Mouse (Mus musculus) MEL-GATA-1-ER (cell line): Measurements from ENCODE around the gene Cdc42ep4.

Experiments
- DNase-seq: peaks from one replicate; pipeline ENCODE4 v3.0.0-alpha.2; 2012; ENCODE audit warnings: low read depth; ENCODE audit errors: extremely low read depth

The Cdc42ep4 gene

DNA sequence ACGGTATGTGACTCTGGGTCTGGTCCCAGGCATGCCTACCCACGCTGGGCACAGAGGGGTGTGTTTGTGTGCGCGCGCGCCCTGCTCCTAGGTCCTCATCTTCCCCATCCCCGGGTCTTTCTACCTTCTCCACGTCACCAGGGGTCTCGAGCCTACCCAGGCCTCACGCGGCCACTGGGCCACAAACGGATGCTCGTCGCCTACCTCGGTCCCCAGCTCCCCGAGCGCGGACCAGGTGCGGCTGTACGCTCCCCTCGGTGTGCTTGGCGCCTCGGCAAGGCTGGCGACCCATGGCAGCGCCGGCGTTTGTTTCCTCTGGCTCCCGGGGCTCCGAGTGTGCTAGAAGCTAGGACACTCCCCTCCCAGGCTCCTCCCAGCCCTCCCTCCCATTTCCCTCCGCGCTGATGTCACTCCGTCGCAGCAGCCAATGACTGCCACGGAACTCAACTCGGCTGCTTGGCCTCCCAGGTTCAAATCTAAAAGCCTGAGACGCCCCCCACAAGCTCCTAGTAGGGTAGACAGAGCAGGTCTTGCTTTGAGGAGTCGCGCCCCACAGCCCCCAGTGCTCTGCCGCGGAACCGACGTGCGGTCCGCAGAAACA lies at the start of gene Cdc42ep4:
TSS of gene Cdc42ep4 (minus strand) at position 398 of the 601 bp plus-strand sequence.
- peak; percentile 95 for DNase-seq

DNA sequence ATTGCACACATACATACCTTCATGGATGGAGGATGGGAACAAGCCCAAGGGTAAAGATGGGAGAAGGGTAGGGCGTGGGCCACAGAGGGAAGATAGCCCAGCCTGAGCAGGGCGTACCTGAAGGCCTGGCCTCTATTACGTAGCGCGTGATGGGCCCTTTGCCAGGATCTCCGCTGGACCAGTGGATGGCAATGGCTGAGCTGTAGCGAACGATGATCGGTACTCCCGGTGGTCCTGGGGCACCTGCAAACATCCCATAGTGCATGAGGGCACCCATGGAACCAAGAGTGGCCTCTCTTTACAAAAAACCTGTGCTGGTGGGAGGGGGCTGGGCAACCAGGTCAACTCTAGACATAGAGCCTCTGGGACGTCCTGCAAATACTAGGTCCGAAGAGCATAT lies 48.3 kb upstream of the Cdc42ep4 start:
- no peak for DNase-seq

DNA sequence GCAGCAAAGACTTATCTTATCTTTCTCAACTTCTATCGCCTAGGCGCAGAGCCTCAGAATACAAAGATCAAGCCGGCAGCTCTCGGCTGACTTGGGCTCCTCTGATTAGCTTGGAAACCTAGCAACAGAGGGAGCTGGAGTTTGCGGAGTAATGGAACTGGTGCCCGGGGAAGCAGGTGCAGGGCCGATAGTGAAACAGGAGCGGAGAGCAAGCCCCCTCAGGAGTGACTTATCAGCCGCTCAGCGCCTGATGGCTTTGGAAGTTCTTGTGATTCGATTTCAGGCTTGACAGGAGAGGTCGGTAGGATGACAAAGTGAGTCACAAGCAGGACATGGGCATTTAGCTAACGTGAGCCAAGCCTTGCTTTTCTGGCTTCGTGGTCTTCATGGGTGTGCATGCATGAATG lies 47.4 kb upstream of the Cdc42ep4 start:
- peak; percentile 92 for DNase-seq

DNA sequence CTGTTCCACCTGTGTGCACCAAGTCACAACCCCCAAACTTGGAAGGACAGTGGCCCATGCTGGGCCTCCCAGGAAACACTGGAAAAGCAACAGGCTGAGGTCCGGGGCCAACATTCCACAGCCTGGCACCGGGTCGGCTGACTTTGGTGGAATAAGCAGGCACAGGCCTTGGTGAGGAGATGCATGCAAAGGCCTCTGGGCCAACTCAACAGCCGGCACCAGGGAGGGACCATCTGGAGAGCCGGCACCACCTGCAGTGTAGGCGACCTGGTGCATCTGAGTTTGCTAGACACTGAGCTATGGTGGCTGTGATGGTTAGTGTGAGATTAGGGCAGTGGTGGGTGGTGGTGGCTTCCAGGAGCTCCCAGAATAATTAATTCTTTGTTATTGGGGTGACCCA lies 46.3 kb upstream of the Cdc42ep4 start:
- DNase-seq: no peak

DNA sequence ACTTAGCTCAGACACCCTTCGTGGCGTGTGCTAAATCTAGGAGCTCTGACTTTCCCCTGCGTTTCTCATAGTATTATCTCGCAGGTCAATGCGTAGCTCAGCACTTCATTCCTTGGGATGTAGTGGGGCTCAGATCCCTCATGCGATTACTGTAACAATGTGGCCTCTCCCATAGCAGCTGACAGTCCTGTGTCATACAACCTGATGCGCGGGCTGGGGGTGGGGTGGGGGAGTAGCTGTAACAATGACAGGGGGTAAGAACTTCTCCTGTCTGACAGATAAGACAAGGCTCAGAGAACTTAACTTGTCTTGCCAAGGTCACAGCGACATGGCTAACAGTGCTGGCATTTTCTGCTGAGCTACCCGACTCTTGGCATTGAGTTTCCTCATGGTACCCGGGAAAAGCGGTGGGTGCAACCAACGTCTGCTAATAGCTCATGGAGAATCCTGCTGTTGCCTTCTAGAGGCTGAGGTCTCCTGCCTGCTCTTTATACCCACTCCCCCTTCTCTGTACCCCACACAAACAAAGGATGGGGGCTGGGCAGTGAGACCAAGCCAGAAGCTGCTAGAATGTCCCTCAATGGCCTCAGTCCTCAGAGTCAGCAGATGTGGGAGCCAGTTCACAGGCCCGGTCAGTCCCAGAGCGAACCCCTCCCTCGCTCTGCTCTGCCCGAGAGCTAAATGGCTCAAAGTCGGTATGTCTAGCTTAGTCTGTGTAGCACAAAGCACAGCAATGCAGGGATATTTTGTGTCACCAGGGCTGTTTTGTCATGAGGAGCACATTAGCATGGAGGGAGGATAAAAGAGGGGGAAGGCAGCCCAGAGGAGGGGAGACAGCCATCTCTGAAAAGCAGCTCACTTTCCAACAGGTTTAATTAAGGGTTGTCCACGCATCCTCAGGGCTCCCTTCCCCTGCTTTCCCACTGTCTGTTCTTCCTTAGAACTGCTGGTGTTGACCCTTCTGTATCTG lies 45.6 kb upstream of the Cdc42ep4 start:
- DNase-seq: no peak

DNA sequence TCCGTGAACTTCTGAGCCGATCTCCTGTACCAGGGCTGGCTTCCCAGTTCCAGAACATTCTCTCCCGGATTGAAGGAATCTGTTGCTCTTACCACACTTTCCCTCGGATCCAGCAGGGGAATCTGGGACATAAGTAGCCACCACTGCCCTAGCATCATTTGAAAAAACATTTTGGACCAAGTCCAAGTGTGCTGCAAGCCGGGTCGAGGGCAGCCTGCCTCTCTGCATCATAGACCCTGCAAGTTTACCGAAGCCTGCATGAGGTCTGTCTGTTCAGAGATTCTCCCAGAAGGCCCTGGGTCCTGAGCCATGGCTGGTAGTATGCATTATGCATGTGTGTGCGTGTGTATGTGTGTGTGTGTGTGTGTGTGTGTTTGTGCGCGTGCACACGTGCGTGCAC lies 44.2 kb upstream of the Cdc42ep4 start:
- no peak for DNase-seq

DNA sequence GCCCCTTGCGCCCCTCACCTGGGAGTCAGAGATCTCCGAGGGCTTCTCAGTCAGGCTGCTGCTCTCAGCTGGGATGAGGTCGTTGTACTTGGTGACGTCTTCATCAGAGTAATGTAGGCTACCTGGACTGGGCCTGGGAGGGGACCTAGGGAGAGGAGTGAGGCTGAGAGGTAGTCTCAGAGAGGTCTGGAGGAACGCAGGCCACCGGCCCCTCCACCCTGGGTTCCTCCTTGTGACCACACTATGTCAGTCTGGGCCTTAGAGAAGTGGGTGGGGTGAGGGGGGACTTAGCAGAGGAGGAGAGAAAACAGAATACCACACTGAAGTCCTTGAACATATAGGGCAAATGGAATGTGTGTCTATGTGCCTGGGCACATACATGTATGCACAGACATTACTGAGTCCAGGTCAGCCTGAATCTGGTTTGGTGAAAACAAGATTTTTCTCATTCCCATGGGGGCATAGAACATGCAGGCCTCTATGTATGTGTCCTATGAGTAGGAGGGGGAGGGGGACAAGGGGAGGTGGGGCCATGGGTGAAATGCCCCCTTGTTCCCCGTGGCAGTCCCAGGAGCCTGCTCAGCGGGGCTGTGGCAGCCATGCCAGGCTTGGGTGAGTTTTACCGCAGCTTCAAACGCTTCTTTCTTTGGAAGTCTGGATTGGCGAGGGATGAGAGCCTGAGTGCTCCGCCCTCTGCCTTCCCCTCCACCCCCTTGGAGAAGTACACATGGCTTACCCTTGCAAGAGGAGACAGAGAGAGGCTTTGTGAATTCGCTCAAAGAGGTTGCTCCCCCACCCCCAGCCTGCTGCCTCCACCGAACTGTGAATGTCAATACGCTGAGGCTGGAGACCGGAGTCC lies 39.9 kb upstream of the Cdc42ep4 start:
- DNase-seq: no peak

DNA sequence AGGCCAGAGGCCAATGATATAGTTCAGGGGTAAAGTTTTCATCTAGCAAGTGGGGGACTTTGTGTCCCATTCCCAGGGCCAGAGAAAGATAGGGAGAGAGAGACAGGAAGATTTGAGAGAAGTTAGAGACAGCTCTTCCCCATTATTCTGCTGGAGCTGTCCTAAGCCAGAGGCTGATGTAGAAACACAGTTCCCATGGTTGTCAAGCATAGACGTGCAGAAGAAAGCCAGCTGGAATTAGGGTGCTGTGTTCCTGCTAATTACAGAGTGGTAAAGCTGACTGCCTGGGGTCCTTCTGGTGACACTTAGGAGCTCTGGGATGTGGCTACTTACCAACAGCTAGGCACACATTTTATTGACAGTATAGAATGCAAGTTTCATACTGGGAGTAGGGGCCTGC lies 37.4 kb upstream of the Cdc42ep4 start:
- DNase-seq: no peak

DNA sequence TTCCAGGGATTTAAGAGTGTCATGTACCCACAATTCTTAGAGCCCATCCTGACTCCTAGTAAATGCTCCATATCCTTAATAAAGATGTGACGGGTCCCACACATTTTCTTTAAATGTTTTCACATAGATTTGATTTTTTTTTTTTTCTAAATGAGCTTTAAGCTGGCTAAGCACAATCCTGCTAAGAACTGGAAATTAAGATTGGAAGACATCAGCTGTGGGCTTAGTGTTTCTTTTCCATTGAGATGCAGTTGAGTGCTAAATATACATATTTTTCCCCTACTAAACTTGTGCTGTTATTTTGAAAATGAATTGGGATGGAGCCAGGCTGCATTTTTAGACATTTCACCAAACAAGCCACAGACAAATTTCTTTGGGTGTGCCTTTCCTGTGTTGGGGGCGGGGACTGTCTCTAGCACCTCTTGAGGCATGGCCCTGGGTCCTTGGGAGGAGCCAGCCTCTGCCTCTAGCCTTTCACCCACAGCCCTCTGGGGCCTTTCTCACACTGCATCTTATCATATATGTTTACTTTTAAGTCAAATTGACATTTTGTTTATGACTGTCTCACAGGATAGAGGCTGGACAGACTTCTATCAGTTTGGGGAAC lies 36.6 kb upstream of the Cdc42ep4 start:
- DNase-seq: peak; percentile 73

DNA sequence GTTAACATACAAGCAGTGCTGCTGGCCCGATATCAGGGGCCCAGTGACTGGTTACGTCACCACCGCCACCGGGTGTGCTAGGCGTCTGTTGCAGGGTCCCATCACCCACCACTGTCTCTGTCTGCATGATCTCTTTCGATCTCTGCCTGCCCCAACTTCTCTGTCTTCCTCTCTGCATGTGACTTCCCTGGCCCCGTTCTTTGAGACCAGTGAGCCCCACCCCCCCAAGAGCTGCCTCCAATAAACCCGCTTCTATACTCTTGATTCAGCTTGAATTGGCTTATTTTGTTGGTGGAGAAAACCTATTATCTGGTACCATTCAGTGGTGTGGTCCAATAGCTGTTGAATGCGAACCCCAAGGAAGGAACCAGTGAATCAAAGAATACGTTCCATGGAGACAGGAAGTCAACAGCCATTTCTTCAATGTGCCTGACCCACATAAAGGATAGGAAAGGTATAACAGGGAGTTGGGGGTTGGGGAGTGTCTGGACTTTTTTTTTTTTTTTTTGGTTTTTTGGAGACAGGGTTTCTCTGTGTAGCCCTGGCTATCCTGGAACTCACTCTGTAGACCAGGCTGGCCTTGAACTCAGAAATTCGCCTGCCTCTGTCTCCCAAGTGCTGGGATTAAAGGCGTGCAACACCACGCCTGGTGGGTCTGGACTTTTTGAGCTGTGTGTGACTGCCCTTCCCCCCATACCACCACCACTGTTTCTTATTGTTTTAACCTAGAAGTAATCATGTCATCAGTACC lies 35.9 kb upstream of the Cdc42ep4 start:
- peak; percentile 95 for DNase-seq

DNA sequence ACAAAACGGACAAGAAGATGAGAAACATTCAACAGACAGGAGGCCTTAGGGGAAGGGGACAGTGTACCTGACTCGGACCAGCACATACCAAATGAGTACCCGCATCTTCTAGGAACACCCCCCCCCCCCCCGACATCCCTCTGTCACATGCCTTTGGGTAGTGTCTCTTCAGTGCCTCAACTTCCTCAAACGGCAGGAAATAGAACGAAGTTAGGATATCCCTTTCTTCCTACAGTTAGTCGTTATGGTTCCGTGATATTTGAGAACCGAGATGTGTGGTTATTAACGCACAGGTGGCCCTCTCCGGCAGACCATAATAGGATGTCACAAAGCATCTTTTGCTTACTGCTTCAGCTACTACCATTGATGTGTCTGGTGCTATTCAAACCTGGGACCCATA lies 35.3 kb upstream of the Cdc42ep4 start:
- DNase-seq: peak; percentile 67

DNA sequence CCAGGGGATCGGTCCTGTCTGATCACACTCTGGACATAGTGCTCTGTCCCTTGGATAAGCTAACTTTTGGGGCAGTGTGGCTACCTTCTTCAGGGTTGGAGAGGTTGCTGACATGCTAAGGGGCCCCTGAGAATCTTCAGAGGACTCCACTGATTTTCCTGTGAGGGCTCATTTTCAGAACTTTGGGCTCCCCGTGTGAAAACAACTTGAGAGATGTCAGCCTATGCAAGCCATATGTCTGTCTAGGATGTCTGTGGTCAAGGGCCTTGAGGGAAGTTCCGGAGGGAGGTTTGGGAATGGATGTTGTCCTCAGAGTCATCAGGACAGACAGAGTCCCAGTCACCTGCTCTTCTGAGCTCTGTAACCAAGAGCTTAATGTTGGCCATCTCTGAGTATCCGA lies 34.7 kb upstream of the Cdc42ep4 start:
- DNase-seq: no peak

DNA sequence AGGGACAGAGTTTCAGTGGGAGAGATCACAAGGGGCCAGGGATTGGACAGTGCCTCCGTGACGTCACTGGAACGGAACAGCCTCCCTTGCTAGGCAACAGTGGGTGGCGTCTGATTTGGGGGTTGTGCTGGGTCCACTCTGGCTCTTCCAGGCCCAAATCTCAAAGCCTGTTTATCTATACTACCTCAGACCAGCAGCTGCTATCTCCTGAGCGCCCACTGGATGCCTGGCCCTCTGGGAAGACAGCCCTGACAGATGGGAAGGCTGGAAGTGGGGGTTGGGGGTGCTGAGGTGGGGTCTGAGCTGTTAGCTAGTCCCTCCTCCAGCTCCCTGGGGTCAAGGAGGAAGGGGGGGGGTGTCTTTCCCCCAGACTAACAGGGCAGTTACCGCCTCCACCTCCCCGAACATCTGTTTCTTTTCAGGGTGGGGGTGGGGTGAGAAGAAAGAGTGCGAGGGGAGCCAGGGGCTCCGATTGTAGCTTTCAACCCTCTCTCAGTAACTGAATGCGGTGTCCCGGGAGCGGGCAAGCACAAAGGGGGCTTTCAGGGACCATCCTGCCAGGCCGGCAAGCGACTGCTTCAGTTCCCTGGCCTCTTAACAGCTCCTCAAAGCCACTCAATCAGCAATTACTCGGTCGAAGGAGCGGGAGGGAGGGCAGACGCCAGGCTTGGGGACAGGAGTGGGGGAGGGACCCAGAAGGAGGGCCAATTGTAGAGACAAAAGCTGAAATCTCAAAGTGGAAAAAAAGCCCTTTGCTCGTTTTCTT lies 33.9 kb upstream of the Cdc42ep4 start:
- peak; percentile 85 for DNase-seq

DNA sequence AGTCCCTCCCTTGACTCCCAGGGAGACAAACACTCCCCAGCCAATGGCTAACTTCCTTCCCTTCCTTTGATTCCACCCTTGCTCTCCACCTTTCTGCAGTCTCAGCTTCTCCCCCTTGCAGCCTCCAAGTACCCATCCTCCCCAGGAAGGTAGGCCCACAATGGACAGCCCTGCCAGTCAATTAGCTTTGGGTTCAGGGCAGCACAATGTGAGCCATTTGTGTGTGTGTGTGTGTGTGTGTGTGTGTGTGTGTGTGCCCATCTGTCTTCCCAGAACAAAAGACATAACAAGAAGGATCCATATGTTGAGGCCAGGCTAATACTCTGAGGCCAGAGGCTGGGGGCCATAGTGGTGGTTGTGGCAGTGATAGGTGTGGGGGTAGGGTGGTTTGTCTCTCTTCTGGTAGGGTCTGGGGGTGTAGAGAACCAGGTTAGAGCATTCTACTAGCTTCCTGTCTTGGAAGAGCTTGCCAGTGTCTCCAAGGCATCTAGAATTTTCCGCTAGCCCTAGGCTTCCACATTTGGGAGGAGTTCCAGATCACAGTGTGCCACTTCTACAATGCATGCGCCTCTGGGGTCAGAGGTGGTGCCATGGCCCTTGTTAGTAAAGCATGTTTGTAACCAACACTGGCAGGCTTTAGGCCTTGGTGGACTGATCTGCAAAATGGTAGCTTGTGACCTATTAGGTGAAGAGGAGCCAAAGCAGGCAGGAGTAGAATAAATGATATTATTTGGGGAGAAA lies 33.1 kb upstream of the Cdc42ep4 start:
- no peak for DNase-seq

DNA sequence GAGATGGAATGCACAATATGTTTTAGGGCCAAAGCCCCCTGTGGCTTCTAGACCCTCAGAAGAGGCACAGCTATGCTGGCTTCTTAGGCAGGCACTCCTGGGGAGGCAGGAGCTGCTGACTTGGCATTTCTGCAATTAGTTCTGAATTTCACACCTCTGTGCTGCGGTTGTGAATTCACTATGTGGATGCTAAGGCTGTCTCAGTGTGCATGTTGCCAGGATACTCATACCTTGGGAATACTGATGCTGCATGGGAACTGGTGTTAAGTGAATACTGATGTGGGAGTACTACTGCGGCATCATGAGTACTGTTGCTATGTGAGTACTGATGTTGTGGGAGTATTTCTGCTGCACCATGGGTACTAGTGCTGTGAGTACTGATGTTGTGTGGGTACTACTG lies 30.8 kb upstream of the Cdc42ep4 start:
- DNase-seq: no peak

DNA sequence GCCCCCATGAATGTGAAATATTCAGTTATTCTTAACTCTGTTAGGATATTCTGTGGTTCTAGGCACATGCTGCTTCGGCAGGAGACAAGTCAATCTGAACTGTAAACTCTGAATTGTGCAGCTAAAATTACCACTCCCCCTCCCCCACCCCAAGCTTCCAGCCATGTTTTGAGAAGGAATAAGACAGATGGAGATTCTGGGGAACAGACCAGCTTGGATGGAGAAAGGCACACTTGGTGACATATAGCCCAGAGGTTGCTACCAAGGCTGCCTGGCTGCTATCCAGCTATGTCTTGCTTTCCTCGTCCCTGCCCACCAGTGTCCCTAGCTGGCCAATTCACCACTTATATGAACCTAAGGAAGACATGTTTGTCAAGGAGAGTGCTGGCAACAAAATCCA lies 30.3 kb upstream of the Cdc42ep4 start:
- DNase-seq: no peak

DNA sequence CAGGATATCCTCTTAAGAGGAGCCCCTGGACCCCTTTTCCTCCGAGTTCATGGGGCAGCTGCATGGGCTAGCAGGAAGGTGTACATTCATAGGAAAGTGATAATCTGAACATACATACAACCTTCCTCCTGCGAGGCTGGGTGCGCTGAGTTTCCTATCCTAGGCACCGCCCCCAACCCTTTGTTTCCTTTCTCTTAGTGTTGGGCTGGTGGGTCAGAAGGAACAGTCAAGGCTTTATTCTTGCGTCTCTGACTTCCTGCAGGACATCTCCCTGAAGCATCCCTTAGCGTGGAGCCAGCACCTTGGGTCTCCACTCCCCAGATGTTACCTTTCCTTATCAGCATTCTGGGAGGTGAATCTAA lies 28.0 kb upstream of the Cdc42ep4 start:
- no peak for DNase-seq

DNA sequence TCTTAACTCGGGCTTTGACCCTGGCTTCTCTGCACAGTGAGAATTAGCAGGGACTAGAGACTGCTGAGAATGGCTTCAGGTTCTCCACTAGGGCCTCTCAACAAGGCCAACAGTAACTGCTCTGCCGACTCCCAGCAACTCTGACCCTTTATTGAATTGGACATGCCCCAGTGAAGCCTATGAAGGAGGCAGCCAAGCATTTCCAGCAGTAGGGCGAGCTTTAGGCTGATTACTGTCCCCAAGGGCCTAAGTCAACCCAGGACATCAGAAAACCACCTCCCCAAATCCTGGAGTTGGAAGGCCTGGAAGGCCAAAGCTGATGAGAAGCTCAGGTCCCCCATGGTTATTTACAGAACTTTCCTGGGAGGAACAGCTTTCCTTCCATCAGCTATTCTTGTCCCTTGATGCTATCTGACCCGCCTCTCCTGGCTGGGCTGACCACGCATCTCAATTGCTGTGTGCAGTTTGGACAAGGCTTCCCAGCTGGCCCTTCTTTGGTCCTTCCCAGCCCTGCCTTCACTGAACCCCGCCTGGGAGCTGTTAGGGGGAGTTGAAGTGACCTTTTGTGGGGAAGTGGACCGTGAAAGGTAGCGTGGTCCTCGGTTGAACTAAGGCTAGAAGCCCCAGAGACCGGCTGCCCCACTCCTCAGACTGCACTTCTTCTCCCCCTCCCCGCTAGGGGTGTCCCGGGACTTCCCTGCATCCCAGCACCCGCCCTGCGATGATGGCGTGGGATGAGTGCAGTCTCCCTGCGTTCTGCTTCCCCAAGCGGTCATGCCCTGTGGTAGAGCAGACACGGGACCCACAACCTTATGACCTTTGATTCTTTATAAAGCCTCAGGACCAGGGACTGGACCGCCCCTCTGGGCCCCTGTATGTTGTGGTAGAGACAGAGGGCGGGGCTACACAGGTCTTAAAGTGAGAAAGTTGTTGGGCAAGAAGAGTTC lies 27.3 kb upstream of the Cdc42ep4 start:
- no peak for DNase-seq
